Mouse (Mus musculus): ENCODE results near the gene Tnfaip3. TPM values are rescaled to one million over a fixed set of nuclear protein-coding genes. Genes with fewer than 3 reads are reported as not detected.

The Tnfaip3 gene
- polyA plus RNA-seq (2012; rRNA removed): 2.0 and 2.8 TPM in 2 replicates

GRCm38 (mm10) chr10:19015257-19015862 lies at the start of gene Tnfaip3:
Gene Tnfaip3 (minus strand): TSS chr10:19015657.
- TF ChIP-seq POLR2A (IDR thresholded peaks at IDR 0.05; ENCODE audit: borderline replicate concordance, extremely low read depth, insufficient read depth, insufficient read length, poor library complexity, severe bottlenecking): peak; percentile 63; the same call in 1 of the 2 replicates
- TF ChIP-seq CTCF (IDR thresholded peaks at IDR 0.05; ENCODE audit: borderline replicate concordance, extremely low read depth, insufficient read depth, insufficient read length): peak; percentile 99
- peak; percentile 96 for DNase-seq (ENCODE audit: low read depth)

DNA sequence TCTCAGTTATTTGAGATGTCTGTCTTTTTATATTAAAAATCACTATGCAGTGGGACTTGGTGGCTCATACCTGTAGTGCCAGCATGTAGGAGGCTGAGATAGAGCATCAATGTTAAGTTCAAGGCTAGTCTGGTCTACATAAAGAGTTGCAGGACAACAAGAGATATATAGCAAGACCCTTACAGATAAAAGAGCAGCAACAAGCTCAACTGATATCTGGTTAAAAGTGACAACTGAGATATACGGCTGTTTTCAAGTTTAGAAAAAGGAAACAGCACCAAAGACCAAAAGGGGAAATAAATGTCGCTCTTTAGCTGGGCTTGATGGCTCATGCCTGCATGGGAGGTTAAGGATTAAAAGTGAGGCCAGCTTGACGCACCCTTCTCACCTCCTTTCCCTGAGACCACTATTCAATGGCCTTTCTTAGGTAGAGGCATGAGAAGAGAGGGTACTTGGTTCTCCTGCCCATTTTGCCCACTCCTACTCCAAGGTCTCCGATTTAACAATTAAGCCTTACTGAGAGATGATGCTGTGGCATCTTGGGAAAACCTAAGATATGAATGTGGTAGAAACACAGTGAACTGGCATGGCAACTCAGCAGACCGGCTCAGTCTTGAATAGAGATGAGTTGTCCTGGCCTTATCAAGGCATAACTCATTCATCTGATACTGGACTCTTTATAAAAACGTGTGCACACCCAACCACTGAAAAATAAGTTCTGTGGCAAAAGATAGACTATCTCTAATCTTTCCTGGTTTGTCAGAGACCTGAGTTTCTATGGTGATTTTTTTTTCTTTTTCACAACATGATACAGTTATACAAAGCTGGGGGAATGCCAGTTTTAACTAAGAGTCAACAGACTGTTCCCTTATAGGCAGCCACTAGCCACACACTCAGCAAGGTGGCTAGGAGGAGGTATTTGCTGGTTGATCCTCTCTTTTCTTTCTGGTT lies 49.5 kb upstream of the Tnfaip3 start:
- no peak for DNase-seq (ENCODE audit: low read depth)
- TF ChIP-seq POLR2A (IDR thresholded peaks at IDR 0.05; ENCODE audit: borderline replicate concordance, extremely low read depth, insufficient read depth, insufficient read length, poor library complexity, severe bottlenecking): no peak
- TF ChIP-seq CTCF (IDR thresholded peaks at IDR 0.05; ENCODE audit: borderline replicate concordance, extremely low read depth, insufficient read depth, insufficient read length): no peak

- TF ChIP-seq POLR2A (IDR thresholded peaks at IDR 0.05; ENCODE audit: borderline replicate concordance, extremely low read depth, insufficient read depth, insufficient read length, poor library complexity, severe bottlenecking) (no peak), CTCF (IDR thresholded peaks at IDR 0.05; ENCODE audit: borderline replicate concordance, extremely low read depth, insufficient read depth, insufficient read length) (no peak)
- DNase-seq (ENCODE audit: low read depth): no peak
These were observed 48.2 kb upstream of the Tnfaip3 start for GRCm38 (mm10) chr10:19063670-19064069.

DNA sequence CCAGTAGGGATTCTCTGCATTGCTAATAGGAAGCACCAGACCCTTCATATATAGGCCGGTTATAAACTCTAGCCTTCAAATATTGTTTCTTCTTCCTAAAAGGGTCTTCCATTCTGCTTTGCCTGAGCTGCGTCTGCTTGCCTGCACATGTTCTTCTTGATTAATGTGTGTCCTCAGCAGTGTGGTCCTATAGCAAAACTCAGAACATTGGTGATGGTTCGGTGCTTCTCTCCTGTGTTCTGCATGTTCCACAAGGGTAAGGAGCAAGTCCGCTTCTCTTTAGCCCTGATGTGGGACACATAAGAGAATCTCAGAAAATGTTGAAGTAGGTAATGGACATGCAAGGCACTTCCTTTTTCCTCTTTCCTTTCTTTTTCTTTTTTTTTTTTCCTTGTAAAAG lies 47.8 kb upstream of the Tnfaip3 start:
- TF ChIP-seq POLR2A (IDR thresholded peaks at IDR 0.05; ENCODE audit: borderline replicate concordance, extremely low read depth, insufficient read depth, insufficient read length, poor library complexity, severe bottlenecking): no peak
- no peak for TF ChIP-seq CTCF (IDR thresholded peaks at IDR 0.05; ENCODE audit: borderline replicate concordance, extremely low read depth, insufficient read depth, insufficient read length)
- no peak for DNase-seq (ENCODE audit: low read depth)

- peak; percentile 3 for DNase-seq (ENCODE audit: low read depth)
- TF ChIP-seq POLR2A (IDR thresholded peaks at IDR 0.05; ENCODE audit: borderline replicate concordance, extremely low read depth, insufficient read depth, insufficient read length, poor library complexity, severe bottlenecking) (no peak), CTCF (IDR thresholded peaks at IDR 0.05; ENCODE audit: borderline replicate concordance, extremely low read depth, insufficient read depth, insufficient read length) (no peak)
These were observed 46.8 kb upstream of the Tnfaip3 start for GRCm38 (mm10) chr10:19062098-19062905.

- DNase-seq (ENCODE audit: low read depth): no peak
- TF ChIP-seq POLR2A (IDR thresholded peaks at IDR 0.05; ENCODE audit: borderline replicate concordance, extremely low read depth, insufficient read depth, insufficient read length, poor library complexity, severe bottlenecking): no peak
- no peak for TF ChIP-seq CTCF (IDR thresholded peaks at IDR 0.05; ENCODE audit: borderline replicate concordance, extremely low read depth, insufficient read depth, insufficient read length)
These were observed 45.7 kb upstream of the Tnfaip3 start for GRCm38 (mm10) chr10:19061201-19061600.

DNA sequence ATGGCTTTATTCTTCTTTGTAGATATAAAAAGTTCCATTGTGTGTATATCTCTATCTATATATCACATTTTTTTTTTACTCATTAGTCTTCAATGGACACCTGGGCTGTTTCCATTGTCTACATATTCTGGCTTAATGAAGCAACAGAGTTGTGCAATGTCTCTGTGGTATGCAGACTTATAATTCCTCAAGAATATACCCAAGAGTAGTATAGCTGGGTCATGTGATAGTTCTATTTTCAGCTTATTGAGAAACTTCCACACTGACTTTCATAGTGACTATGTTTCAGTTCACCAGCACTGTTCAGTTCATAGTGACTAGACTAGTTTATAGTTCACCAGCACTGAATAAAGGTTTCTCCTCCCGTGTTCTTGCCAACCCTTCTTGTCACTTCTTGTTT lies 38.1 kb upstream of the Tnfaip3 start:
- no peak for DNase-seq (ENCODE audit: low read depth)
- TF ChIP-seq CTCF (IDR thresholded peaks at IDR 0.05; ENCODE audit: borderline replicate concordance, extremely low read depth, insufficient read depth, insufficient read length) (no peak), POLR2A (IDR thresholded peaks at IDR 0.05; ENCODE audit: borderline replicate concordance, extremely low read depth, insufficient read depth, insufficient read length, poor library complexity, severe bottlenecking) (no peak)

- no peak for DNase-seq (ENCODE audit: low read depth)
- no peak for TF ChIP-seq POLR2A (IDR thresholded peaks at IDR 0.05; ENCODE audit: borderline replicate concordance, extremely low read depth, insufficient read depth, insufficient read length, poor library complexity, severe bottlenecking)
- TF ChIP-seq CTCF (IDR thresholded peaks at IDR 0.05; ENCODE audit: borderline replicate concordance, extremely low read depth, insufficient read depth, insufficient read length): no peak
These were observed 30.5 kb upstream of the Tnfaip3 start for GRCm38 (mm10) chr10:19045986-19046385.

- TF ChIP-seq CTCF (IDR thresholded peaks at IDR 0.05; ENCODE audit: borderline replicate concordance, extremely low read depth, insufficient read depth, insufficient read length): no peak
- no peak for DNase-seq (ENCODE audit: low read depth)
These were observed 29.5 kb upstream of the Tnfaip3 start for GRCm38 (mm10) chr10:19044765-19045516.

GRCm38 (mm10) chr10:19043529-19044262 lies 28.2 kb upstream of the Tnfaip3 start:
- DNase-seq (ENCODE audit: low read depth): peak; percentile 39
- TF ChIP-seq CTCF (IDR thresholded peaks at IDR 0.05; ENCODE audit: borderline replicate concordance, extremely low read depth, insufficient read depth, insufficient read length): no peak
- no peak for TF ChIP-seq POLR2A (IDR thresholded peaks at IDR 0.05; ENCODE audit: borderline replicate concordance, extremely low read depth, insufficient read depth, insufficient read length, poor library complexity, severe bottlenecking)

All from brain, embryonic 14.5 days (tissue).